Mouse (Mus musculus) left cerebral cortex, adult 2 months (tissue): ENCODE data around the gene Dysf. TPM values are rescaled to one million over a fixed set of nuclear protein-coding genes. Genes with fewer than 3 reads are reported as not detected.
A peak's percentile ranks its signal among the peaks of the same experiment; 100 is the strongest.

ENCODE experiments used
- DNase-seq, 2 experiments: peaks; one replicate each; pipeline ENCODE4 v3.0.0; 2021 to 2022; ENCODE audit warnings: low spot score in 2 of 2, mixed read lengths in 1 of 2; ENCODE audit errors: extremely low spot score in 1 of 2
- H3K27ac ChIP-seq: fragments of 200-600 bp; 2 replicates; pipeline ENCODE4 v1.8.1; 2022
- H3K4me3 ChIP-seq: fragments of 200-600 bp; 2 replicates; pipeline ENCODE4 v1.8.1; 2022
- CTCF ChIP-seq: fragments of 200-600 bp; IDR thresholded peaks from 2 replicates; pipeline ENCODE4 v1.8.1; 2022; ENCODE audit warnings: antibody characterized with exemption, mild to moderate bottlenecking, moderate library complexity
- intact Hi-C: fragments of 180-260 bp; cut with DNase I; formaldehyde crosslinking; loops from one replicate; pipeline ENCODE4 v1.15.1; 2025
- total RNA-seq, 2 experiments: library from RNA; stranded (reverse); gene quantifications; 2 replicates each; pipeline ENCODE4 v1.2.3; 2021

Dysf gene
- total RNA-seq, 2 experiments from 2014 or later: 3.5 to 5.8 TPM

- Histone ChIP-seq H3K4me3 (no peak overlapping the region), H3K27ac (no peak overlapping the region)
- DNase-seq: no peak
- intact Hi-C loops: no loop called here
- TF ChIP-seq CTCF: no peak
Observed at GRCm38 (mm10) chr6:84128229-84128628, 119.8 kb downstream of the Dysf start.

GRCm38 (mm10) chr6:84130867-84131266 is 122.5 kb downstream of the Dysf start:
- Histone ChIP-seq H3K27ac (no peak overlapping the region), H3K4me3 (no peak overlapping the region)
- intact Hi-C loops: no loop called here
- no peak for DNase-seq
- TF ChIP-seq CTCF: no peak

DNA sequence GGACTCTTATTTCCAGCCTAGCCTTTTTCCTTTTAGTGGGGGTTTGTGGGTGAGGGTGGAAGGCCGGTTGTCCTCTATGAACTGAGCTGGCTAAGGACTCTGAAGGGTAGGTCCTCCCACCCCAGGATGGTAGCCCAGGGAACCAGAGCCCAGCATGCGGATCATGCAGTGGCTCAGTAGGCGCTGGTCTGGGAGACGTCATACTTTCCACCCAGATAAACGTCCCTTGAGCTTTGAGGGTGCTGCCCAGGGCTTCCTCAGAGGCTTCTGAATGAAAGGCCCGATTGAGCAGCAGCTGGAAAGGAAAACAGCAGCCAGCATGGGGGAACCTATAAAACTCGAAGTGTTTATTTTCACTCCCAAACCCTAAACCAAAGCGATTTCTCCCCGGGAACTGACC is 123.1 kb downstream of the Dysf start:
- no peak for DNase-seq

GRCm38 (mm10) chr6:84133053-84133452 is 124.7 kb downstream of the Dysf start:
- no peak overlapping the region for H3K4me3 ChIP-seq
- intact Hi-C loops: no loop called here

More for the DNA sequence above, 123.1 kb downstream of the Dysf start:
- intact Hi-C loops: no loop called here
- no peak overlapping the region for H3K27ac ChIP-seq
- TF ChIP-seq CTCF: no peak
- no peak overlapping the region for H3K4me3 ChIP-seq

DNA sequence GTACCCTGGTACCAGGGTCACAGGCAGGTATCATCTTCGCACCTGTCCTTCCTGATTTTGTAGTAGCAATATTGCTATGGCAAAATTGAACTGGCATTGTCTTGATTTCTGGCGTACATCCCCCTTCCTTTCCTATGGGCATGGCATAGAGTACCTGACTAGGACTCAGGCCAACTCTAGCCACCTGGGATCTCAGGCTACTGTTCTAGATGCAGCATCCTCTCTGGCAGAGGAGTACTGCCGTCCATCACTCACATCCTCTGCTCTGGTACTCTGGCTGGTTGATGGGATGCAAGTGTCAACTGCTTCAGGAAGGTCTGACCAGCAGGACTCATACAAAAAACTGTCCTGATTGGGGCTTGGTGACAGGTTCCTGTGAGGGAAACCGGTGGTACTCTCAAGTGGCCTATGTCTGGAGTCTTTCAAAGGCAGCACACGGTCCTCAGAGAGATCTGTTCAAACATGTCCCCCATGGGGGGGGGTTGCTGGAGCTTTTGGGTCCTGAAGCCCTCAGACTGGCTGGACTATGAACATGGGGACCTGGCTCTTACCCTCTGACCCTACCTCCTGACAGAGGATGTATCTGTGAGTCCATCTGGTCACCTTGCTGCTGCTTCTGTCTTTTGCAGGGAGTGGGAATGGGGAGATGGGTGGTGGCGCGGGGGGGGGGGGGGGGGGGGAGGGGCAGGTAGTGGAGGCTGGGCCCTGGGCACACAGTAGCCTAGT is 125.8 kb downstream of the Dysf start:
- Histone ChIP-seq H3K27ac (peak overlapping the region; percentile 13; the same call in 1 of the 2 replicates), H3K4me3 (no peak overlapping the region)
- no peak for TF ChIP-seq CTCF
- intact Hi-C loops: no loop called here
- no peak for DNase-seq

More at GRCm38 (mm10) chr6:84133053-84133452, 124.7 kb downstream of the Dysf start:
- no peak for DNase-seq
- no peak overlapping the region for H3K27ac ChIP-seq
- TF ChIP-seq CTCF: no peak

DNA sequence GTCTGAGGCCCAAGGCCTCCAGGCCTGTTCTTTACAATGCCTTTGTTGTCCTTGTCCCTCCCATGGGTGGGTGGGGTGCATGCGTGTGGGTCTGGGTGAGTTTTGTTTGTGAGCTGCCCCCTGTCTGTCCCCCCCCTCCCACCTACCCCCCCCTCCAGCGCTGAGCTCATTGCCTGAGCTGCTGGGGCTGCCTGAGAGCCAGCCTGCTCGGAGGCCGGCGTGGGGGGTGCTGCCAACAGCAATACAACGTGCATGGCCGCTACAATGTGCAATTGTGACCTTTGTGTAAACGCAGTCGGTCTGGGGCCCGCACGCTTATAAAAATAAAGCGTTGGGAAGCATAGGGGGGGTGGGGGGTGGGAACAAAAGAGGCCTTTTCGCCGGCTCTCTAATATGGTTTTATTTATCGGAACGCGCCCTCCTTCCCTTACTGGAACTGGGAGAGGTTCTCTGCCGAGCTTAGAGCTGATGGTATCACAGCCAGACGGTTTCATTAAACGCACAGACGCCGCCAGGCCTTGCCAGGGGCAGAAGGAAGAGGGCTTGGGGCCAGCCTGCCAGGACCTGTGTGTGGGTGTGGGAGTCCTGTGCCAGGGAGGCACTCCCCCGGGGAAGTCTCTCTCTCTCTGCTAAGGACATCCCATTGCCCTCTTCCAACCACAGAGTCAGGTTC is 126.5 kb downstream of the Dysf start:
- H3K27ac ChIP-seq: no peak overlapping the region

GRCm38 (mm10) chr6:84135709-84136108 is 127.3 kb downstream of the Dysf start:
- no peak for DNase-seq
- H3K27ac ChIP-seq: no peak overlapping the region
- no peak for TF ChIP-seq CTCF
- intact Hi-C loops: no loop called here
- H3K4me3 ChIP-seq: no peak overlapping the region

More for the DNA sequence above, 126.5 kb downstream of the Dysf start:
- intact Hi-C loops: no loop called here
- no peak overlapping the region for H3K4me3 ChIP-seq
- no peak for TF ChIP-seq CTCF
- no peak for DNase-seq

- no peak for TF ChIP-seq CTCF
- no peak overlapping the region for H3K4me3 ChIP-seq
- DNase-seq: no peak
- H3K27ac ChIP-seq: no peak overlapping the region
- intact Hi-C loops: no loop called here
Observed at GRCm38 (mm10) chr6:84136345-84136744, 128.0 kb downstream of the Dysf start.

DNA sequence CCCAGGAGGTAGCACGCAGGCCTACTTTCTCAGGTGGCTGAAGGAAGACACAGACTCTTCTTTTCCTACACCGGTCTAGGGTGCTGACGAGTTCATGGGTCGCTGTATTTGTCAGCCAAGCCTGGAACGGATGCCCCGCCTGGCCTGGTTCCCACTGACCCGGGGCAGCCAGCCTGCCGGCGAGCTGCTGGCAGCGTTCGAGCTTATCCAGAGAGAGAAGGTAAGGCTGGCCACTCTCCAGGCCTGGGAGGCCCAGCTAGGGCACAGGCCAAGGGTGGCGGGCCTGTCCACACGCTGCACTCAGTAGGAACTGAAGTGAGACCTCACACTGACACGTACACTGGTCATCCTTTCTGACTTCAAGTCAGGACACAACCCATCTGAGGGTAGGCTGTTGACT is 131.5 kb downstream of the Dysf start:
- TF ChIP-seq CTCF: no peak
- H3K4me3 ChIP-seq: no peak overlapping the region
- intact Hi-C loops: no loop called here
- peak in 1 of 2 experiments; percentile 28 for DNase-seq
- no peak overlapping the region for H3K27ac ChIP-seq

DNA sequence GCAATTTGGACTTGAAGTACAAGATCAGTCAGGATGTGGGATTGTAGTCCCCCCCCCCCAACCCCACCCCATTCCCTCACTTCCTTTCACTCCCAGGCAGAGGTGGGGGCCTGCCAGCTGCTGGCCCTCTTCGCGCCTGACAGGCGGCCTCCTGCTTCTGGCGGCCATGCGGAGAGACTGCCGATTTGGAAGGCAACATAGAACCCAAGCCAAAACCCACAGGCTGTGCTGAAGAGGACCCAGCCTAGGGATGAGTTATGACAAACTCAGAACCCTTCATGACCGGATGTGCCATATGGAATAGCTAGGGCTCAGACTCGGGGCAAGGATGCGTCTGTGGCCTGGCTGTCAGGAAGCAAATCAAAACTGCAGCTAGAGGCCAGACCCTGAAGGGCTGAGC is 134.1 kb downstream of the Dysf start:
- DNase-seq: no peak
- TF ChIP-seq CTCF: no peak

DNA sequence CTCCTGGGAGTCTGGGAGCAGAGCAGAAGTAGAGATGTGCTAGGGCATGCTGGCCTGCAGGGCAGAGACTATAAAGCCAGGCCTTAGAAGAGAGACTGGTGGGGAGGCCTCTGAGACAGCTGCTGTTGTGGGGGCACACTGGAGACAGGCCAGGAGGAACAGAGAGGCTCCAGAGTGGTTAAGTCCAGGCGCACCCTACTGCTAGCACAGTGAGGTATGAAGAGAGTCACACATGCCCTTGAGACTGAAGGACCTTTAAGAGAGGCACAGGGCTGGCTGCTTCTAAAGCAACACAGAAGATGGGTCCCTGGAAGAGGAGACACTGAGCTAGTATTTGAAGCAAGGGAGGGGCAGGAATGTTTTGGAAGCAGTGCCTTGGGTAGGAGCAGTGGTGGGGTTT is 134.9 kb downstream of the Dysf start:
- Histone ChIP-seq H3K27ac (no peak overlapping the region), H3K4me3 (no peak overlapping the region)
- intact Hi-C loops: no loop called here
- no peak for TF ChIP-seq CTCF
- DNase-seq: no peak

More for the DNA sequence above, 134.1 kb downstream of the Dysf start:
- Histone ChIP-seq H3K4me3 (no peak overlapping the region), H3K27ac (no peak overlapping the region)
- intact Hi-C loops: no loop called here

- intact Hi-C loops: no loop called here
Observed at GRCm38 (mm10) chr6:84144393-84144792, 136.0 kb downstream of the Dysf start.

More at GRCm38 (mm10) chr6:84144393-84144792, 136.0 kb downstream of the Dysf start:
- H3K4me3 ChIP-seq: no peak overlapping the region
- no peak for TF ChIP-seq CTCF
- no peak overlapping the region for H3K27ac ChIP-seq
- no peak for DNase-seq
